Mouse (Mus musculus): ENCODE measurements around the gene Gid4.
A peak's percentile ranks its signal among the peaks of the same experiment; 100 is the strongest.

Gene Gid4

GRCm38 (mm10) chr11:60454080-60454744 lies 37.3 kb downstream of the Gid4 start, which contains the start of gene Drg2:
TSS of gene Drg2 (plus strand) at chr11:60454591.
- DNase-seq (ENCODE audit: low read depth, low spot score): peak; percentile 91
- H3K27me3 ChIP-seq (ENCODE audit: control insufficient read depth, insufficient read depth, low read length, poor library complexity, severe bottlenecking): no peaks in the 10 kb centered on the region; the same call in 1 of the 2 replicates
- H3K36me3 ChIP-seq (ENCODE audit: control insufficient read depth, insufficient read depth, low read length, poor library complexity, severe bottlenecking): peaks cover 6% of the 10 kb centered on the region; the same call in 1 of the 2 replicates

GRCm38 (mm10) chr11:60454745-60455087 lies 37.8 kb downstream of the Gid4 start:
- peaks cover 6% of the 10 kb centered on the region; the same call in 1 of the 2 replicates for H3K36me3 ChIP-seq (ENCODE audit: control insufficient read depth, insufficient read depth, low read length, poor library complexity, severe bottlenecking)
- DNase-seq (ENCODE audit: low read depth, low spot score): no peak

GRCm38 (mm10) chr11:60457973-60458372 lies 41.0 kb downstream of the Gid4 start:
- Histone ChIP-seq H3K27me3 (ENCODE audit: control insufficient read depth, insufficient read depth, low read length, poor library complexity, severe bottlenecking) (no peaks in the 10 kb centered on the region), H3K36me3 (ENCODE audit: control insufficient read depth, insufficient read depth, low read length, poor library complexity, severe bottlenecking) (peaks cover 12% of the 10 kb centered on the region; the same call in 1 of the 2 replicates)
- DNase-seq (ENCODE audit: low read depth, low spot score): no peak

More at GRCm38 (mm10) chr11:60454745-60455087, 37.8 kb downstream of the Gid4 start:
- no peaks in the 10 kb centered on the region; the same call in 1 of the 2 replicates for H3K27me3 ChIP-seq (ENCODE audit: control insufficient read depth, insufficient read depth, low read length, poor library complexity, severe bottlenecking)

- peak; percentile 57 for DNase-seq (ENCODE audit: low read depth, low spot score)
- H3K36me3 ChIP-seq (ENCODE audit: control insufficient read depth, insufficient read depth, low read length, poor library complexity, severe bottlenecking): peaks cover 13% of the 10 kb centered on the region
- H3K27me3 ChIP-seq (ENCODE audit: control insufficient read depth, insufficient read depth, low read length, poor library complexity, severe bottlenecking): no peaks in the 10 kb centered on the region
These were observed 49.0 kb downstream of the Gid4 start for GRCm38 (mm10) chr11:60465943-60466380.

- no peak for DNase-seq (ENCODE audit: low read depth, low spot score)
- peaks cover 8% of the 10 kb centered on the region for H3K36me3 ChIP-seq (ENCODE audit: control insufficient read depth, insufficient read depth, low read length, poor library complexity, severe bottlenecking)
- H3K27me3 ChIP-seq (ENCODE audit: control insufficient read depth, insufficient read depth, low read length, poor library complexity, severe bottlenecking): no peaks in the 10 kb centered on the region
These were observed 52.1 kb downstream of the Gid4 start, which contains the start of gene Myo15 for GRCm38 (mm10) chr11:60469039-60469438. TSS of gene Myo15 (plus strand) at chr11:60469339.

GRCm38 (mm10) chr11:60470743-60471142 lies 53.8 kb downstream of the Gid4 start:
- peaks cover 7% of the 10 kb centered on the region for H3K36me3 ChIP-seq (ENCODE audit: control insufficient read depth, insufficient read depth, low read length, poor library complexity, severe bottlenecking)

GRCm38 (mm10) chr11:60474534-60474933 lies 57.6 kb downstream of the Gid4 start:
- DNase-seq (ENCODE audit: low read depth, low spot score): no peak
- H3K27me3 ChIP-seq (ENCODE audit: control insufficient read depth, insufficient read depth, low read length, poor library complexity, severe bottlenecking): no peaks in the 10 kb centered on the region
- no peaks in the 10 kb centered on the region for H3K36me3 ChIP-seq (ENCODE audit: control insufficient read depth, insufficient read depth, low read length, poor library complexity, severe bottlenecking)

More at GRCm38 (mm10) chr11:60470743-60471142, 53.8 kb downstream of the Gid4 start:
- H3K27me3 ChIP-seq (ENCODE audit: control insufficient read depth, insufficient read depth, low read length, poor library complexity, severe bottlenecking): no peaks in the 10 kb centered on the region
- DNase-seq (ENCODE audit: low read depth, low spot score): no peak

GRCm38 (mm10) chr11:60475668-60476362 lies 58.9 kb downstream of the Gid4 start:
- Histone ChIP-seq H3K36me3 (ENCODE audit: control insufficient read depth, insufficient read depth, low read length, poor library complexity, severe bottlenecking) (no peaks in the 10 kb centered on the region), H3K27me3 (ENCODE audit: control insufficient read depth, insufficient read depth, low read length, poor library complexity, severe bottlenecking) (no peaks in the 10 kb centered on the region)
- DNase-seq (ENCODE audit: low read depth, low spot score): no peak

GRCm38 (mm10) chr11:60478121-60478520 lies 61.2 kb downstream of the Gid4 start:
- no peaks in the 10 kb centered on the region for H3K36me3 ChIP-seq (ENCODE audit: control insufficient read depth, insufficient read depth, low read length, poor library complexity, severe bottlenecking)
- no peaks in the 10 kb centered on the region for H3K27me3 ChIP-seq (ENCODE audit: control insufficient read depth, insufficient read depth, low read length, poor library complexity, severe bottlenecking)
- DNase-seq (ENCODE audit: low read depth, low spot score): no peak

- no peak for DNase-seq (ENCODE audit: low read depth, low spot score)
- Histone ChIP-seq H3K36me3 (ENCODE audit: control insufficient read depth, insufficient read depth, low read length, poor library complexity, severe bottlenecking) (no peaks in the 10 kb centered on the region), H3K27me3 (ENCODE audit: control insufficient read depth, insufficient read depth, low read length, poor library complexity, severe bottlenecking) (no peaks in the 10 kb centered on the region)
These were observed 69.3 kb downstream of the Gid4 start for GRCm38 (mm10) chr11:60486267-60486666.

- no peak for DNase-seq (ENCODE audit: low read depth, low spot score)
- Histone ChIP-seq H3K36me3 (ENCODE audit: control insufficient read depth, insufficient read depth, low read length, poor library complexity, severe bottlenecking) (no peaks in the 10 kb centered on the region), H3K27me3 (ENCODE audit: control insufficient read depth, insufficient read depth, low read length, poor library complexity, severe bottlenecking) (no peaks in the 10 kb centered on the region)
These were observed 75.8 kb downstream of the Gid4 start for GRCm38 (mm10) chr11:60492726-60493125.

GRCm38 (mm10) chr11:60495692-60496091 lies 78.7 kb downstream of the Gid4 start:
- Histone ChIP-seq H3K36me3 (ENCODE audit: control insufficient read depth, insufficient read depth, low read length, poor library complexity, severe bottlenecking) (no peaks in the 10 kb centered on the region), H3K27me3 (ENCODE audit: control insufficient read depth, insufficient read depth, low read length, poor library complexity, severe bottlenecking) (no peaks in the 10 kb centered on the region)
- no peak for DNase-seq (ENCODE audit: low read depth, low spot score)
